Mouse (Mus musculus) kidney, adult 2 months (tissue): Measurements from ENCODE around the gene Apoh.

Experiments
- CTCF ChIP-seq: fragments of 200-500 bp; conservative IDR thresholded peaks from 2 replicates; pipeline ENCODE4 v1.5.1; 2011; ENCODE audit warnings: low read depth, mild to moderate bottlenecking, control low read depth, low read length, moderate library complexity, mixed read lengths; ENCODE audit not compliant: insufficient read depth, insufficient read length
- POLR2A ChIP-seq: fragments of 200-500 bp; IDR thresholded peaks from one replicate; pipeline ENCODE4 v1.6.1; 2011; ENCODE audit warnings: low read depth, low read length, control low read depth

- TF ChIP-seq POLR2A (no peak), CTCF (no peak)
Measured at GRCm38 (mm10) chr11:108308253-108308652, 34.9 kb upstream of the Apoh start.
